ENCODE assay signal across 9 mouse cellular contexts in genomic region chr7:66434453-66434935, GRCm38 (mm10). TPM values are rescaled to one million over a fixed set of nuclear protein-coding genes. Genes with fewer than 3 reads are reported as not detected.
DNase-seq lines count a peak whose midpoint lies in the region; ATAC-seq and TF ChIP-seq lines count a peak whose summit lies in the region.
"Had no signal": no experiment of that assay in that cellular context is flagged by ENCODE, and none has a peak within 500 bp of the region (broad histone marks: within the 10 kb centered on the region; RNA-seq: fewer than 3 reads in every experiment).

No protein-coding gene starts in this region.

- WGBS in thymus, adult 2 months = 48% methylated on average over 10 of the region's 10 CpGs
- 28% methylated on average over 10 of the region's 10 CpGs for WGBS in kidney, adult 2 months
- 54% methylated on average over 10 of the region's 10 CpGs for WGBS in limb, embryonic 10.5 days

- no peak for TF ChIP-seq CTCF in thymus, adult 2 months (IDR thresholded peaks at IDR 0.05; ENCODE audit: borderline replicate concordance, control insufficient read depth, extremely low read depth, insufficient read depth, low read length, poor library complexity)
- peak; percentile 89 for TF ChIP-seq CTCF in kidney, adult 2 months (conservative IDR thresholded peaks at IDR 0.05; ENCODE audit: insufficient read depth, insufficient read length, low read depth, low read length)

- no peaks in the 10 kb centered on the region for H3K9me3 ChIP-seq in limb, embryonic 10.5 days (replicated peaks)
- H3K9me3 ChIP-seq: embryonic facial prominence, embryonic 15.5 days had no signal

- peak; percentile 73; the same call in 1 of the 2 replicates for ATAC-seq in frontal cortex, adult (ENCODE audit: low TSS enrichment)

- H3K4me1 ChIP-seq in thymus, adult 2 months (replicated peaks; ENCODE audit: control insufficient read depth, insufficient read depth, low read length) = no peaks in the 10 kb centered on the region
- peaks cover 3% of the 10 kb centered on the region; the same call in 1 of the 2 replicates for H3K4me1 ChIP-seq in kidney, adult 2 months (ENCODE audit: control insufficient read depth, insufficient read depth, low read length)
- H3K4me1 ChIP-seq in limb, embryonic 10.5 days = 0 out of 2 replicates have a peak, but pooled peaks cover 3% of the 10 kb centered on the region

- TF ChIP-seq POLR2A in thymus, adult 2 months (IDR thresholded peaks at IDR 0.05; ENCODE audit: control insufficient read depth, extremely low read depth, insufficient read depth, low read length, poor library complexity) = no peak
- TF ChIP-seq POLR2A in kidney, adult 2 months (IDR thresholded peaks at IDR 0.05; ENCODE audit: low read depth, low read length) = no peak

- no peak overlapping the region for H3K4me3 ChIP-seq in thymus, adult 2 months (ENCODE audit: control insufficient read depth, insufficient read depth, low read length)
- H3K4me3 ChIP-seq in kidney, adult 2 months (ENCODE audit: insufficient read depth, low read depth, low read length) = no peak overlapping the region
- H3K4me3 ChIP-seq in limb, embryonic 10.5 days = no peak overlapping the region
- H3K4me3 ChIP-seq: embryonic facial prominence, embryonic 15.5 days had no signal

- DNase-seq in thymus, adult 2 months = peak; percentile 56
- DNase-seq in thymus, adult 18-20 months = no peak
- peak; percentile 21 for DNase-seq in cerebellum, adult 11-12 months
- DNase-seq in kidney, adult 2 months = peak; percentile 65
- peak; percentile 66 for DNase-seq in limb, embryonic 10.5 days (ENCODE audit: low spot score)
- peak; percentile 75 for DNase-seq in neural tube, embryonic 10.5 days (ENCODE audit: extremely low spot score, low spot score)
- peak; percentile 60 for DNase-seq in thymus, postnatal 14 days

- no peaks in the 10 kb centered on the region for H3K36me3 ChIP-seq in thymus, adult 2 months (ENCODE audit: control insufficient read depth, insufficient read depth, low read length)
- H3K36me3 ChIP-seq in kidney, adult 2 months (ENCODE audit: control insufficient read depth, insufficient read depth, low read length) = no peaks in the 10 kb centered on the region
- no peaks in the 10 kb centered on the region for H3K36me3 ChIP-seq in limb, embryonic 10.5 days
- H3K36me3 ChIP-seq: embryonic facial prominence, embryonic 15.5 days had no signal

- H3K27ac ChIP-seq in thymus, adult 2 months (ENCODE audit: control insufficient read depth, insufficient read depth, low read length) = no peak overlapping the region
- no peak overlapping the region for H3K27ac ChIP-seq in kidney, adult 2 months (ENCODE audit: insufficient read depth, low read depth, low read length)
- H3K27ac ChIP-seq in limb, embryonic 10.5 days = no peak overlapping the region
- H3K27ac ChIP-seq: embryonic facial prominence, embryonic 15.5 days had no signal

- no peaks in the 10 kb centered on the region for H3K27me3 ChIP-seq in thymus, adult 2 months (ENCODE audit: control insufficient read depth, insufficient read depth, low read length)
- H3K27me3 ChIP-seq in kidney, adult 2 months (replicated peaks; ENCODE audit: control insufficient read depth, insufficient read depth, low read length) = no peaks in the 10 kb centered on the region
- H3K27me3 ChIP-seq in limb, embryonic 10.5 days (ENCODE audit: low read depth, poor library complexity, severe bottlenecking) = peaks cover 13% of the 10 kb centered on the region
- H3K27me3 ChIP-seq: embryonic facial prominence, embryonic 15.5 days had no signal

RNA-seq across cellular contexts. Expression of gene Aldh1a3, which starts 7.2 kb away (rescaled TPM):
- polyA plus RNA-seq in thymus, adult 2 months (2012; rRNA removed) = 1.5 and 1.8 TPM in 2 replicates
- 8.2 and 10.7 TPM in 2 replicates for polyA plus RNA-seq in kidney, adult 2 months (2012; rRNA removed)
- polyA plus RNA-seq in limb, embryonic 10.5 days (2016; fragmentation: Nextera tagmentation; extraction: Ambion mirVana) = 1.1 and 1.5 TPM in 2 replicates

RNA-seq across cellular contexts. Expression of gene Lrrk1, which starts 46.3 kb away (rescaled TPM):
- 24.0 and 29.9 TPM in 2 replicates for polyA plus RNA-seq in thymus, adult 2 months (2012; rRNA removed)
- polyA plus RNA-seq in kidney, adult 2 months (2012; rRNA removed) = 17.3 and 22.3 TPM in 2 replicates
- polyA plus RNA-seq in limb, embryonic 10.5 days (2016; fragmentation: Nextera tagmentation; extraction: Ambion mirVana) = 8.1 and 10.2 TPM in 2 replicates

Comparison
In these comparisons a context has a peak if more than half of its experiments do, and no peak if none do; other contexts are left out.
1. DNase-seq: peak in thymus, adult 2 months (single experiment), cerebellum, adult 11-12 months (single experiment), kidney, adult 2 months (single experiment), limb, embryonic 10.5 days (single experiment), neural tube, embryonic 10.5 days (single experiment) and thymus, postnatal 14 days (single experiment); none in thymus, adult 18-20 months (0 of 2).